Mouse (Mus musculus) hindbrain, embryonic 12.5 days (tissue): Measurements from ENCODE around the gene Ung. TPM values are rescaled to one million over a fixed set of nuclear protein-coding genes. Genes with fewer than 3 reads are reported as not detected.

ENCODE experiments used
- ATAC-seq: fragments of 200-750 bp; cut with Nextera tagmentation; 2 replicates; pipeline ENCODE4 v1.8.0; 2017; ENCODE audit warnings: moderate TSS enrichment; ENCODE audit not compliant: low FRiP score
- H3K27ac ChIP-seq: fragments of 300-500 bp; sonication (generic); 2 replicates; pipeline ENCODE4 v1.5.1; 2016; ENCODE audit warnings: mild to moderate bottlenecking
- H3K27me3 ChIP-seq: fragments of 300-500 bp; sonication (generic); 2 replicates; pipeline ENCODE4 v1.6.1; 2016; ENCODE audit warnings: mild to moderate bottlenecking
- H3K36me3 ChIP-seq: fragments of 300-500 bp; sonication (generic); 2 replicates; pipeline ENCODE4 v1.6.1; 2016; ENCODE audit warnings: mild to moderate bottlenecking
- H3K4me1 ChIP-seq: fragments of 300-500 bp; sonication (generic); 2 replicates; pipeline ENCODE4 v1.6.1; 2016
- H3K4me2 ChIP-seq: fragments of 300-500 bp; sonication (generic); replicated peaks from 2 replicates; pipeline ENCODE4 v1.6.1; 2016; ENCODE audit warnings: mild to moderate bottlenecking
- H3K4me3 ChIP-seq: fragments of 300-500 bp; sonication (generic); 2 replicates; pipeline ENCODE4 v1.5.1; 2016; ENCODE audit warnings: mild to moderate bottlenecking
- H3K9ac ChIP-seq: fragments of 300-500 bp; sonication (generic); 2 replicates; pipeline ENCODE4 v1.6.1; 2016; ENCODE audit warnings: mild to moderate bottlenecking, moderate library complexity
- H3K9me3 ChIP-seq: fragments of 300-500 bp; sonication (generic); replicated peaks from 2 replicates; pipeline ENCODE4 v1.6.1; 2016; ENCODE audit warnings: mild to moderate bottlenecking
- WGBS: fragments of 180-500 bp; shearing (Covaris S2); methylation state at CpG from one replicate; pipeline ENCODE4 v1.1.7; 2016; 5-methylcytosine and 5-hydroxymethylcytosine counted together
- polyA plus RNA-seq: library from polyadenylated mRNA; unstranded; fragments of >200 nt; fragmentation: Nextera tagmentation; extraction: Ambion mirVana; gene quantifications from 2 replicates; pipeline ENCODE4 v1.2.1, GENCODE M21; 2016

Ung gene
- polyA plus RNA-seq, 1 experiment from 2014 or later = 26.2 TPM

DNA sequence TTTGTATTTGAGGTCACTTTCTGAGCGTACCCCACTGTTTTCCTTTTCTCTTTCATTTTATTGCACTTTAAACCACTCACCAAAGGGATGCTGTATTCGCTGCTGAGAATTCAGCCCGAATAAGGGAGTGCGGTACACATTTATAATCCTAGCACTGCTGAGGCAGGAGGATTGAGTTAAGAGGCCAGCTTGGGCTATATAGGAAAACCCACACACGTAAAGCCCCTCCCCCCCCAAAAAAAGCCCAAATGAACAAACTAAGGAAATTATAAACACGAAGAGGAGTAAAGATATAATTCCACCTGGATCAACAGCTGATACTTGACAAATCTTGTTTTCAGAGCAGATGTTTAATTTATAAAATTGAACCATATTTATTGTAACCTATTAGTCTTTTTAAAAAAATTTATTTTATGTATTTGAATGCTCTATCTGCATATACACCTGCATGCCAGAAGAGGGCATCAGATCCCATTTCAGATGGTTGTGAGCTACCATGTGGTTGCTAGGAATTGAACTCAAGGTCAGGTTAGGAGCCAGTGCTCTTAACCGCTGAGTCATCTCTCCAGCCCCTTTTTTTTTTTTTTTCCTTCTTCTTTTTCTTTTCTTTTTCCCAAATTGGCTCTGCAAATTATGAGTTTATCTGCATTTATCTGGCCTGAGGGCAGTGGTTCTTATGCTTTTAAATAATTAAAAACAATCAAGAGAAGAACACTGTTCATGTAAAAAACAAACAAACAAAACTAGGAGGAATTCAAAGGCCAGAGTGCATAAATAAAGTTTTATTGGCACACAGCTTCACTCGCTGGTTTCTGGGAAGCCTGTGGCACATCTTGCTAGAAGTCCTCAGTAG lies 46.6 kb downstream of the Ung start:
- 62% methylated on average over 8 of the region's 8 CpGs for WGBS
- Histone ChIP-seq H3K9ac (no peak overlapping the region), H3K9me3 (no peaks in the 10 kb centered on the region), H3K4me3 (peak overlapping the region; percentile 37; the same call in 1 of the 2 replicates), H3K4me2 (peak overlapping the region; percentile 63), H3K36me3 (no peaks in the 10 kb centered on the region), H3K27me3 (peaks cover 24% of the 10 kb centered on the region), H3K4me1 (peaks cover 8% of the 10 kb centered on the region), H3K27ac (no peak overlapping the region)
- ATAC-seq = no peak

- Histone ChIP-seq H3K4me3 (no peak overlapping the region), H3K27me3 (peaks cover 24% of the 10 kb centered on the region), H3K4me2 (no peak overlapping the region), H3K27ac (no peak overlapping the region), H3K9ac (no peak overlapping the region), H3K9me3 (no peaks in the 10 kb centered on the region), H3K36me3 (no peaks in the 10 kb centered on the region), H3K4me1 (peaks cover 8% of the 10 kb centered on the region)
- WGBS = 81% methylated on average over 4 of the region's 4 CpGs
- ATAC-seq = no peak
Observed at GRCm38 (mm10) chr5:114177966-114178719, 48.0 kb downstream of the Ung start.

- peaks cover 8% of the 10 kb centered on the region for H3K4me1 ChIP-seq
- no peak overlapping the region for H3K4me3 ChIP-seq
- peaks cover 17% of the 10 kb centered on the region for H3K27me3 ChIP-seq
- WGBS = 90% methylated on average over 11 of the region's 11 CpGs
- no peak for ATAC-seq
- H3K9ac ChIP-seq = no peak overlapping the region
- H3K27ac ChIP-seq = no peak overlapping the region
- H3K36me3 ChIP-seq = no peaks in the 10 kb centered on the region
- no peaks in the 10 kb centered on the region for H3K9me3 ChIP-seq
- H3K4me2 ChIP-seq = no peak overlapping the region
Observed at GRCm38 (mm10) chr5:114179541-114179940, 49.4 kb downstream of the Ung start.

DNA sequence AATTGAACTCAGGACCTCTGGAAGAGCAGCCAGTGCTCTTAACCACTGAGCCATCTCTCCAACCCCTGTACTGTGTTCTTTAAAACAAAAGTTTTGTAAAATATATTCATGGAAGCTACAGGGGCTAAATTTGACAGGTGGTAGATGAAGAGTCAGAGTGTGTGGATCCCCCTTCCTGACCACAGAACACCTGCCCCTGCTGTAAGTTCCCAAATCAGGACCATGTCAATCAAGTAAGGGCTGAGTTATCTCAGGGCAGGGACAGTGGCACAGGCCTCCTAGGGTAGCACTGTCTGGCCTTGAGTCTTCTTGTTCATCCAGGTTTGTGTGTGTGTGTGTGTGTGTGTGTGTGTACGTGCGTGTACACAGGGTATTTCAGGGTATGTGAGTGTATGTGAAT lies 53.3 kb downstream of the Ung start:
- Histone ChIP-seq H3K4me1 (no peaks in the 10 kb centered on the region), H3K4me2 (no peak overlapping the region), H3K36me3 (no peaks in the 10 kb centered on the region), H3K27me3 (no peaks in the 10 kb centered on the region), H3K9ac (no peak overlapping the region), H3K27ac (no peak overlapping the region), H3K9me3 (no peaks in the 10 kb centered on the region), H3K4me3 (no peak overlapping the region)
- WGBS = 95% methylated on average over 2 of the region's 2 CpGs
- no peak for ATAC-seq

DNA sequence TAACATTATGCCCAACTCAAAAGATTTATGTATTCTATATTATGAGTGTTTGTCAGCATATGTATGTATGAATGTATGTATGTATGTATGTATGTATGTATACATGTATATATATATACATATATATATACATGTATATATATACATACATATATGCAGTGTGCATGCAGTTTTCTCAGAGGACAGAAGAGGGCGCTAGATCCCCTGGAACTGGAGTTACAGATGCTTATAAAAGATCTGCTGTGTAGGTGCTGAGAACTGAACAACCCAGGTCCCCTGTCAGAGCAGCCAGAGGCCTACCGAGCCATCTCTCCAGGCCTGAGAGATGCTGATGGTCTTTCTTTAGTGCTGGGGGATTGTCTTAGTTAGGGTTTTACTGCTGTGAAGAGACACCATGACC lies 56.9 kb downstream of the Ung start:
- Histone ChIP-seq H3K9me3 (no peaks in the 10 kb centered on the region), H3K4me2 (no peak overlapping the region), H3K27ac (no peak overlapping the region), H3K9ac (no peak overlapping the region), H3K4me3 (no peak overlapping the region), H3K36me3 (no peaks in the 10 kb centered on the region), H3K27me3 (no peaks in the 10 kb centered on the region), H3K4me1 (no peaks in the 10 kb centered on the region)
- no peak for ATAC-seq
- WGBS = 72% methylated on average over 2 of the region's 2 CpGs

Other genes with a start within 250 kb of the Ung start
- gene Coro1c, start 221.6 kb upstream of the Ung start, polyA plus RNA-seq = 226 and 233 TPM in 2 replicates
- 22.4 and 27.9 TPM in 2 replicates for gene Ssh1, start 136.5 kb upstream of the Ung start, polyA plus RNA-seq
- gene Dao, start 126.7 kb upstream of the Ung start, polyA plus RNA-seq = not detected in 2 replicates
- gene Usp30, start 64.9 kb upstream of the Ung start, polyA plus RNA-seq = 17.5 and 19.0 TPM in 2 replicates
- 55.6 and 56.1 TPM in 2 replicates for gene Svop, start 38.8 kb upstream of the Ung start, polyA plus RNA-seq
- 7.0 and 7.6 TPM in 2 replicates for gene Alkbh2, start 2.2 kb upstream of the Ung start, polyA plus RNA-seq
- 2.4 and 3.4 TPM in 2 replicates for gene Acacb, start 16.1 kb downstream of the Ung start, polyA plus RNA-seq
- gene Foxn4, start 143.4 kb downstream of the Ung start, polyA plus RNA-seq = 3.2 and 4.1 TPM in 2 replicates
- 0.51 and 0.79 TPM in 2 replicates for gene Myo1h, start 158.8 kb downstream of the Ung start, polyA plus RNA-seq